Mouse (Mus musculus): Measurements from ENCODE around the gene Vps13d. TPM values are rescaled to one million over a fixed set of nuclear protein-coding genes. Genes with fewer than 3 reads are reported as not detected.

Vps13d gene
- polyA plus RNA-seq, 1 experiment from 2014 or later: 10.3 TPM

- peak overlapping the region; percentile 67; the same call in 1 of the 2 replicates for H3K27ac ChIP-seq (ENCODE audit: low read length)
- 34% methylated on average over 6 of the region's 6 CpGs for WGBS
- H3K9me3 ChIP-seq (ENCODE audit: low read length): no peaks in the 10 kb centered on the region
- no peaks in the 10 kb centered on the region for H3K27me3 ChIP-seq (replicated peaks; ENCODE audit: insufficient read depth, low read length)
- no peak overlapping the region for H3K4me3 ChIP-seq (ENCODE audit: low read depth, low read length)
- DNase-seq (ENCODE audit: low spot score) (peak; percentile 61), ATAC-seq (peak; percentile 15; the same call in 1 of the 2 replicates)
- H3K9ac ChIP-seq (replicated peaks; ENCODE audit: low read depth): no peak overlapping the region
- TF ChIP-seq EP300 (IDR thresholded peaks at IDR 0.05) (peak; percentile 21; the same call in 1 of the 2 replicates), CTCF (IDR thresholded peaks at IDR 0.05) (no peak)
- H3K4me2 ChIP-seq (replicated peaks; ENCODE audit: low read depth, low read length): no peak overlapping the region
- no peaks in the 10 kb centered on the region for H3K36me3 ChIP-seq (ENCODE audit: insufficient read depth, low read length)
- H3K4me1 ChIP-seq (ENCODE audit: insufficient read depth, low read depth, low read length): peaks cover 20% of the 10 kb centered on the region; the same call in 1 of the 2 replicates
Observed at GRCm38 (mm10) chr4:144947738-144948390, 246.9 kb downstream of the Vps13d start.

- no peak for TF ChIP-seq CTCF (IDR thresholded peaks at IDR 0.05)
- TF ChIP-seq EP300 (IDR thresholded peaks at IDR 0.05): no peak
- DNase-seq (ENCODE audit: low spot score) (no peak), ATAC-seq (no peak)
- 49% methylated on average over 5 of the region's 5 CpGs for WGBS
- Histone ChIP-seq H3K4me3 (ENCODE audit: low read depth, low read length) (no peak overlapping the region), H3K9me3 (ENCODE audit: low read length) (no peaks in the 10 kb centered on the region), H3K36me3 (ENCODE audit: insufficient read depth, low read length) (no peaks in the 10 kb centered on the region), H3K4me1 (ENCODE audit: insufficient read depth, low read depth, low read length) (peaks cover under 1% of the 10 kb centered on the region; the same call in 1 of the 2 replicates), H3K27me3 (replicated peaks; ENCODE audit: insufficient read depth, low read length) (no peaks in the 10 kb centered on the region), H3K4me2 (replicated peaks; ENCODE audit: low read depth, low read length) (no peak overlapping the region), H3K27ac (ENCODE audit: low read length) (no peak overlapping the region), H3K9ac (replicated peaks; ENCODE audit: low read depth) (no peak overlapping the region)
Observed at GRCm38 (mm10) chr4:144943273-144943672, 251.5 kb downstream of the Vps13d start.

GRCm38 (mm10) chr4:144942433-144942832 is 252.4 kb downstream of the Vps13d start:
- Histone ChIP-seq H3K36me3 (ENCODE audit: insufficient read depth, low read length) (no peaks in the 10 kb centered on the region), H3K4me2 (replicated peaks; ENCODE audit: low read depth, low read length) (no peak overlapping the region), H3K9me3 (ENCODE audit: low read length) (no peaks in the 10 kb centered on the region), H3K9ac (replicated peaks; ENCODE audit: low read depth) (no peak overlapping the region), H3K27ac (ENCODE audit: low read length) (no peak overlapping the region), H3K27me3 (replicated peaks; ENCODE audit: insufficient read depth, low read length) (no peaks in the 10 kb centered on the region), H3K4me1 (ENCODE audit: insufficient read depth, low read depth, low read length) (no peaks in the 10 kb centered on the region; the same call in 1 of the 2 replicates), H3K4me3 (ENCODE audit: low read depth, low read length) (no peak overlapping the region)
- no peak for TF ChIP-seq EP300 (IDR thresholded peaks at IDR 0.05)
- no peak for TF ChIP-seq CTCF (IDR thresholded peaks at IDR 0.05)
- 88% methylated on average over 3 of the region's 3 CpGs for WGBS
- ATAC-seq (no peak), DNase-seq (ENCODE audit: low spot score) (no peak)

GRCm38 (mm10) chr4:144940796-144941462 is 253.9 kb downstream of the Vps13d start:
- Histone ChIP-seq H3K4me1 (ENCODE audit: insufficient read depth, low read depth, low read length) (no peaks in the 10 kb centered on the region; the same call in 1 of the 2 replicates), H3K4me3 (ENCODE audit: low read depth, low read length) (no peak overlapping the region), H3K27ac (ENCODE audit: low read length) (no peak overlapping the region), H3K4me2 (replicated peaks; ENCODE audit: low read depth, low read length) (no peak overlapping the region), H3K36me3 (ENCODE audit: insufficient read depth, low read length) (no peaks in the 10 kb centered on the region), H3K9me3 (ENCODE audit: low read length) (no peaks in the 10 kb centered on the region), H3K9ac (replicated peaks; ENCODE audit: low read depth) (no peak overlapping the region), H3K27me3 (replicated peaks; ENCODE audit: insufficient read depth, low read length) (no peaks in the 10 kb centered on the region)
- TF ChIP-seq CTCF (IDR thresholded peaks at IDR 0.05): no peak
- no peak for TF ChIP-seq EP300 (IDR thresholded peaks at IDR 0.05)
- ATAC-seq: peak; percentile 57
- DNase-seq (ENCODE audit: low spot score): no peak
- 45% methylated on average over 13 of the region's 13 CpGs for WGBS

GRCm38 (mm10) chr4:144939847-144940411 is 254.9 kb downstream of the Vps13d start:
- Histone ChIP-seq H3K27ac (ENCODE audit: low read length) (no peak overlapping the region), H3K27me3 (replicated peaks; ENCODE audit: insufficient read depth, low read length) (no peaks in the 10 kb centered on the region), H3K4me3 (ENCODE audit: low read depth, low read length) (no peak overlapping the region), H3K4me1 (ENCODE audit: insufficient read depth, low read depth, low read length) (no peaks in the 10 kb centered on the region; the same call in 1 of the 2 replicates), H3K9ac (replicated peaks; ENCODE audit: low read depth) (no peak overlapping the region), H3K36me3 (ENCODE audit: insufficient read depth, low read length) (no peaks in the 10 kb centered on the region), H3K9me3 (ENCODE audit: low read length) (no peaks in the 10 kb centered on the region), H3K4me2 (replicated peaks; ENCODE audit: low read depth, low read length) (no peak overlapping the region)
- TF ChIP-seq EP300 (IDR thresholded peaks at IDR 0.05): no peak
- TF ChIP-seq CTCF (IDR thresholded peaks at IDR 0.05): no peak
- 78% methylated on average over 4 of the region's 4 CpGs for WGBS
- no peak for DNase-seq (ENCODE audit: low spot score)
- ATAC-seq: no peak; the same call in 1 of the 2 replicates

- Histone ChIP-seq H3K9ac (replicated peaks; ENCODE audit: low read depth) (no peak overlapping the region), H3K27ac (ENCODE audit: low read length) (no peak overlapping the region), H3K27me3 (replicated peaks; ENCODE audit: insufficient read depth, low read length) (no peaks in the 10 kb centered on the region), H3K9me3 (ENCODE audit: low read length) (no peaks in the 10 kb centered on the region; the same call in 1 of the 2 replicates), H3K4me3 (ENCODE audit: low read depth, low read length) (no peak overlapping the region), H3K4me2 (replicated peaks; ENCODE audit: low read depth, low read length) (no peak overlapping the region), H3K36me3 (ENCODE audit: insufficient read depth, low read length) (no peaks in the 10 kb centered on the region), H3K4me1 (ENCODE audit: insufficient read depth, low read depth, low read length) (no peaks in the 10 kb centered on the region; the same call in 1 of the 2 replicates)
- WGBS: 73% methylated on average over 3 of the region's 3 CpGs
- TF ChIP-seq CTCF (IDR thresholded peaks at IDR 0.05) (no peak), EP300 (IDR thresholded peaks at IDR 0.05) (no peak)
- DNase-seq (ENCODE audit: low spot score): no peak
- ATAC-seq: no peak
Observed at GRCm38 (mm10) chr4:144936563-144937154, 258.1 kb downstream of the Vps13d start.
